Mouse (Mus musculus): ENCODE results near the gene 9330182O14Rik. TPM values are rescaled to one million over a fixed set of nuclear protein-coding genes. Genes with fewer than 3 reads are reported as not detected.

9330182O14Rik gene
- not detected in 2 replicates for polyA plus RNA-seq (2015; fragmentation: Nextera tagmentation; extraction: Ambion mirVana)

DNA sequence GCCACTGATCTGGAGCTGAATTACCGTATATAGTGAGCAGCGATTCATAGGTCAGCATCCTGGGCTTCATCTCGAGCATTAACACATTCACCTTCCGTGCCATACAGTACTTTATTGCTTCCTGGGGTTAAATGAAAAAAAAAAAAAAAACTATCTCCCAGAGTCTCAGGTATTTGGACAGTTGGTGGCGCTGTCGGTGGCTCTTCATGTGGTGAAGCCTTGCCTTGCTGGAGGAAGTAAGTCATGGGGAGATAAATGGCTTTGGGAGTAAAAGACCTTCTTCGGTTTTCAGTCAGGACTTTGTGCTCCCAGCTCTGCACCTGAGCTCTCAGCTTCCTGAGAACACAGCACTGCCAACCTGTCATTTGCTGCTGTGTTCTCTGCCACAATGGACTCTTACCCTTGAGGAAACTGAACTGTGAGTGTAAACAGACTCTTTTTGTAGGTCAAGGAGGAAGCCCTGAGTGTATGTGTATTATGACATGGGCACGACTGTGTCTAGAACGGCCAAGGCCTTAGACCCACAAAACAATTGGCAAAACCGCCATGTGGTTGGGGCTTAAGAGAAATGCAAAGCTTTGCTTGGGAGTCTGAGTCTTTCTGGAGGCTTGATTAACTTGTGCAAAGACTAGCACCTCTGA lies at the start of gene 9330182O14Rik:
Gene 9330182O14Rik (plus strand): TSS at position 214 of the 641 bp plus-strand sequence.

Small RNA genes lying within 50 kb of the gene (microRNA-seq; reads per million reads assigned to microRNA genes)
- not detected for gene Gm25958
